Mouse (Mus musculus): ENCODE data around the gene Myo1e. TPM values are rescaled to one million over a fixed set of nuclear protein-coding genes. Genes with fewer than 3 reads are reported as not detected.

Gene Myo1e
- total and polyA plus RNA-seq, 2 experiments from 2014 or later: 3.6 to 6.2 TPM

GRCm38 (mm10) chr9:70301598-70301997 lies 94.4 kb downstream of the Myo1e start:
- TF ChIP-seq CTCF (IDR thresholded peaks at IDR 0.05; ENCODE audit: low read depth): no peak
- Histone ChIP-seq H3K9me3 (ENCODE audit: low read length) (no peaks in the 10 kb centered on the region), H3K4me1 (ENCODE audit: insufficient read depth) (no peaks in the 10 kb centered on the region), H3K9ac (no peak overlapping the region), H3K4me2 (ENCODE audit: low read depth) (no peak overlapping the region), H3K36me3 (ENCODE audit: insufficient read depth) (no peaks in the 10 kb centered on the region), H3K27ac (ENCODE audit: low read depth, low read length) (no peak overlapping the region), H3K4me3 (ENCODE audit: low read depth, low read length) (no peak overlapping the region), H3K27me3 (ENCODE audit: insufficient read depth, low read length) (no peaks in the 10 kb centered on the region)
- ATAC-seq (no peak), DNase-seq (no peak)
- WGBS: 98% methylated on average over 6 of the region's 6 CpGs

- H3K4me3 ChIP-seq (ENCODE audit: low read depth, low read length): no peak overlapping the region
- 92% methylated on average over 8 of the region's 8 CpGs for WGBS
- DNase-seq (no peak), ATAC-seq (no peak)
- no peak for TF ChIP-seq CTCF (IDR thresholded peaks at IDR 0.05; ENCODE audit: low read depth)
- no peaks in the 10 kb centered on the region for H3K36me3 ChIP-seq (ENCODE audit: insufficient read depth)
- H3K9ac ChIP-seq: no peak overlapping the region
- no peaks in the 10 kb centered on the region for H3K4me1 ChIP-seq (ENCODE audit: insufficient read depth)
- no peak overlapping the region for H3K4me2 ChIP-seq (ENCODE audit: low read depth)
- H3K27me3 ChIP-seq (ENCODE audit: insufficient read depth, low read length): no peaks in the 10 kb centered on the region
- H3K9me3 ChIP-seq (ENCODE audit: low read length): no peaks in the 10 kb centered on the region
- H3K27ac ChIP-seq (ENCODE audit: low read depth, low read length): no peak overlapping the region
These were observed 97.8 kb downstream of the Myo1e start for GRCm38 (mm10) chr9:70304901-70305300.

GRCm38 (mm10) chr9:70310046-70310445 lies 102.9 kb downstream of the Myo1e start:
- no peaks in the 10 kb centered on the region for H3K27me3 ChIP-seq (ENCODE audit: insufficient read depth, low read length)
- no peak overlapping the region for H3K9ac ChIP-seq
- no peak for TF ChIP-seq CTCF (IDR thresholded peaks at IDR 0.05; ENCODE audit: low read depth)
- H3K9me3 ChIP-seq (ENCODE audit: low read length): no peaks in the 10 kb centered on the region
- WGBS: 68% methylated on average over 1 of the region's 1 CpGs
- no peak overlapping the region for H3K27ac ChIP-seq (ENCODE audit: low read depth, low read length)
- DNase-seq (no peak), ATAC-seq (no peak)
- no peaks in the 10 kb centered on the region for H3K4me1 ChIP-seq (ENCODE audit: insufficient read depth)
- H3K4me2 ChIP-seq (ENCODE audit: low read depth): no peak overlapping the region
- no peaks in the 10 kb centered on the region for H3K36me3 ChIP-seq (ENCODE audit: insufficient read depth)
- no peak overlapping the region for H3K4me3 ChIP-seq (ENCODE audit: low read depth, low read length)

- Histone ChIP-seq H3K4me3 (ENCODE audit: low read depth, low read length) (no peak overlapping the region), H3K27ac (ENCODE audit: low read depth, low read length) (no peak overlapping the region), H3K9ac (no peak overlapping the region), H3K9me3 (ENCODE audit: low read length) (no peaks in the 10 kb centered on the region), H3K27me3 (ENCODE audit: insufficient read depth, low read length) (no peaks in the 10 kb centered on the region), H3K36me3 (ENCODE audit: insufficient read depth) (no peaks in the 10 kb centered on the region), H3K4me1 (ENCODE audit: insufficient read depth) (no peaks in the 10 kb centered on the region), H3K4me2 (ENCODE audit: low read depth) (no peak overlapping the region)
- no peak for DNase-seq
- no peak for ATAC-seq
- WGBS: 93% methylated on average over 1 of the region's 1 CpGs
- peak; percentile 8; the same call in 1 of the 2 replicates for TF ChIP-seq CTCF (IDR thresholded peaks at IDR 0.05; ENCODE audit: low read depth)
These were observed 106.9 kb downstream of the Myo1e start for GRCm38 (mm10) chr9:70314019-70314418.

- no peaks in the 10 kb centered on the region for H3K27me3 ChIP-seq (ENCODE audit: insufficient read depth, low read length)
- WGBS: 29% methylated on average over 4 of the region's 4 CpGs
- no peak for ATAC-seq
- TF ChIP-seq CTCF (IDR thresholded peaks at IDR 0.05; ENCODE audit: low read depth): no peak
- H3K9ac ChIP-seq: no peak overlapping the region
- H3K27ac ChIP-seq (ENCODE audit: low read depth, low read length): no peak overlapping the region
- no peak for DNase-seq
- H3K4me3 ChIP-seq (ENCODE audit: low read depth, low read length): no peak overlapping the region
- no peak overlapping the region for H3K4me2 ChIP-seq (ENCODE audit: low read depth)
- H3K9me3 ChIP-seq (ENCODE audit: low read length): no peaks in the 10 kb centered on the region
- H3K36me3 ChIP-seq (ENCODE audit: insufficient read depth): no peaks in the 10 kb centered on the region
- no peaks in the 10 kb centered on the region for H3K4me1 ChIP-seq (ENCODE audit: insufficient read depth)
These were observed 108.0 kb downstream of the Myo1e start for GRCm38 (mm10) chr9:70315130-70315529.

GRCm38 (mm10) chr9:70318601-70319000 lies 111.5 kb downstream of the Myo1e start:
- WGBS: 61% methylated on average over 3 of the region's 3 CpGs
- Histone ChIP-seq H3K9ac (no peak overlapping the region), H3K4me1 (ENCODE audit: insufficient read depth) (no peaks in the 10 kb centered on the region), H3K27me3 (ENCODE audit: insufficient read depth, low read length) (no peaks in the 10 kb centered on the region), H3K36me3 (ENCODE audit: insufficient read depth) (no peaks in the 10 kb centered on the region), H3K4me3 (ENCODE audit: low read depth, low read length) (no peak overlapping the region), H3K4me2 (ENCODE audit: low read depth) (no peak overlapping the region), H3K9me3 (ENCODE audit: low read length) (no peaks in the 10 kb centered on the region), H3K27ac (ENCODE audit: low read depth, low read length) (no peak overlapping the region)
- no peak for DNase-seq
- TF ChIP-seq CTCF (IDR thresholded peaks at IDR 0.05; ENCODE audit: low read depth): no peak
- ATAC-seq: no peak

- Histone ChIP-seq H3K36me3 (ENCODE audit: insufficient read depth) (no peaks in the 10 kb centered on the region), H3K9me3 (ENCODE audit: low read length) (no peaks in the 10 kb centered on the region), H3K4me1 (ENCODE audit: insufficient read depth) (no peaks in the 10 kb centered on the region), H3K4me3 (ENCODE audit: low read depth, low read length) (no peak overlapping the region), H3K27me3 (ENCODE audit: insufficient read depth, low read length) (no peaks in the 10 kb centered on the region), H3K27ac (ENCODE audit: low read depth, low read length) (no peak overlapping the region), H3K9ac (no peak overlapping the region), H3K4me2 (ENCODE audit: low read depth) (no peak overlapping the region)
- ATAC-seq (no peak), DNase-seq (no peak)
- 93% methylated on average over 4 of the region's 4 CpGs for WGBS
- TF ChIP-seq CTCF (IDR thresholded peaks at IDR 0.05; ENCODE audit: low read depth): 0 out of 2 replicates have a peak, but pooled peaks have one; percentile 11
These were observed 117.2 kb downstream of the Myo1e start for GRCm38 (mm10) chr9:70324336-70324735.

All from forebrain, postnatal 0 days (tissue).